Mouse (Mus musculus): ENCODE results near the gene Lima1.
"Not testable (repeated sequence)": the region's sequence is repeated elsewhere in the genome, so short reads cannot be mapped to it uniquely, and the experiment has no call there.

Lima1 gene

GRCm38 (mm10) chr15:99834681-99835080 lies 40.6 kb downstream of the Lima1 start:
- no peak for DNase-seq (ENCODE audit: low read depth)

GRCm38 (mm10) chr15:99833648-99834454 lies 41.4 kb downstream of the Lima1 start:
- no peak for DNase-seq (ENCODE audit: low read depth)

- DNase-seq (ENCODE audit: low read depth): no peak
Observed at GRCm38 (mm10) chr15:99831535-99831934, 43.7 kb downstream of the Lima1 start.

GRCm38 (mm10) chr15:99828061-99828460 lies 47.2 kb downstream of the Lima1 start:
- DNase-seq (ENCODE audit: low read depth): no peak

- DNase-seq (ENCODE audit: low read depth): no peak
Observed at GRCm38 (mm10) chr15:99826210-99826888, 48.9 kb downstream of the Lima1 start.

- DNase-seq (ENCODE audit: low read depth): no peak
Observed at GRCm38 (mm10) chr15:99825211-99825610, 50.0 kb downstream of the Lima1 start.

GRCm38 (mm10) chr15:99823322-99823898 lies 51.8 kb downstream of the Lima1 start:
- no peak for DNase-seq (ENCODE audit: low read depth)

GRCm38 (mm10) chr15:99822501-99822900 lies 52.8 kb downstream of the Lima1 start:
- not testable (repeated sequence) for DNase-seq (ENCODE audit: low read depth)

GRCm38 (mm10) chr15:99819621-99820279 lies 55.5 kb downstream of the Lima1 start:
- peak; percentile 67 for DNase-seq (ENCODE audit: low read depth)

GRCm38 (mm10) chr15:99819109-99819440 lies 56.2 kb downstream of the Lima1 start:
- no peak for DNase-seq (ENCODE audit: low read depth)

- DNase-seq (ENCODE audit: low read depth): peak; percentile 71
Observed at GRCm38 (mm10) chr15:99818321-99819108, 56.7 kb downstream of the Lima1 start.

GRCm38 (mm10) chr15:99817343-99818235 lies 57.7 kb downstream of the Lima1 start:
- DNase-seq (ENCODE audit: low read depth): no peak

GRCm38 (mm10) chr15:99815999-99816398 lies 59.3 kb downstream of the Lima1 start:
- no peak for DNase-seq (ENCODE audit: low read depth)

GRCm38 (mm10) chr15:99814554-99815260 lies 60.5 kb downstream of the Lima1 start:
- no peak for DNase-seq (ENCODE audit: low read depth)

- DNase-seq (ENCODE audit: low read depth): no peak
Observed at GRCm38 (mm10) chr15:99813639-99814038, 61.6 kb downstream of the Lima1 start.

GRCm38 (mm10) chr15:99812097-99812496 lies 63.2 kb downstream of the Lima1 start:
- DNase-seq (ENCODE audit: low read depth): no peak

GRCm38 (mm10) chr15:99807776-99808735 lies 67.2 kb downstream of the Lima1 start:
- no peak for DNase-seq (ENCODE audit: low read depth)

GRCm38 (mm10) chr15:99806171-99806570 lies 69.1 kb downstream of the Lima1 start:
- no peak for DNase-seq (ENCODE audit: low read depth)

- no peak for DNase-seq (ENCODE audit: low read depth)
Observed at GRCm38 (mm10) chr15:99805673-99806072, 69.6 kb downstream of the Lima1 start.

All from fibroblast of lung, adult 2 months (primary cell).